In the genomic region with DNA sequence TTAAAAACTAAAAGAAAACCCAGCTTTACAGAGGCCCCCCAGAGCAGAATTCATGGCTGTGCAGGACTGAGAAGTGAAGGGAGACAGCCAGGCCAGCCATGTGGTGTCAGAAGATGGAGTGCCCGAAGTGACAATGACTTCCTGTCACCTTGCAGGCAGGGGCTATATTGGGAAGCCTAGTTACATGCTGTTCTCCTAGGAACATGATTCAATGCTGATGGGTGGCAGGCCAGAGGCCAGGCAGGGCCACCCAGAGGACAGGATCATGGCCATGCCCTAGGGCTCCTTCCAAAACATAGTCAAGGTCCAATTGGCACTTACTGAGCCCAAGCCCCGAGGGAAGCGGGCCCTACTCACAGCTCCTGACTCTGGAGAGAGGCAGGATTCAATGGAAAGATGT, we compare ENCODE assay signal across 14 mouse cellular contexts.
DNase-seq lines count a peak whose midpoint lies in the region; ATAC-seq lines count a peak whose summit lies in the region.
"Had no signal": no experiment of that assay in that cellular context is flagged by ENCODE, and none has a peak within 500 bp of the region (broad histone marks: within the 10 kb centered on the region; RNA-seq: fewer than 3 reads in every experiment).

No protein-coding gene starts in this region.

- H3K27ac ChIP-seq in kidney, embryonic 16.5 days (ENCODE audit: low read length), result no peak overlapping the region
- no peak overlapping the region for H3K27ac ChIP-seq in midbrain, embryonic 16.5 days (ENCODE audit: low read length)
- H3K27ac ChIP-seq: embryonic facial prominence, embryonic 12.5 days; limb, embryonic 13.5 days; neural tube, embryonic 12.5 days had no signal

- intact Hi-C loops in heart, postnatal 14 days (cut with DNase I), result no loop called here

- DNase-seq in kidney, adult 18-20 months, result peak; percentile 65
- peak; percentile 75 for DNase-seq in adrenal gland, postnatal 10 days
- peak; percentile 86 for DNase-seq in gastrocnemius, postnatal 25 days
- DNase-seq in heart, postnatal 14 days, result peak; percentile 62
- DNase-seq: thymus, adult 2 months had no signal

- H3K36me3 ChIP-seq in kidney, embryonic 16.5 days (ENCODE audit: insufficient read depth, low read length), result no peaks in the 10 kb centered on the region
- no peaks in the 10 kb centered on the region for H3K36me3 ChIP-seq in midbrain, embryonic 16.5 days (ENCODE audit: control insufficient read depth, insufficient read depth, low read length)
- H3K36me3 ChIP-seq: embryonic facial prominence, embryonic 12.5 days; limb, embryonic 13.5 days; neural tube, embryonic 12.5 days had no signal

- H3K9ac ChIP-seq in kidney, embryonic 16.5 days (replicated peaks; ENCODE audit: low read length), result no peak overlapping the region
- no peak overlapping the region for H3K9ac ChIP-seq in midbrain, embryonic 16.5 days (ENCODE audit: low read depth, low read length)
- H3K9ac ChIP-seq: embryonic facial prominence, embryonic 12.5 days; limb, embryonic 13.5 days; neural tube, embryonic 12.5 days had no signal

- peaks cover 36% of the 10 kb centered on the region for H3K27me3 ChIP-seq in kidney, embryonic 16.5 days (ENCODE audit: insufficient read depth, low read length)
- H3K27me3 ChIP-seq in midbrain, embryonic 16.5 days (ENCODE audit: control insufficient read depth, insufficient read depth, low read depth, low read length), result no peaks in the 10 kb centered on the region; the same call in 1 of the 2 replicates
- H3K27me3 ChIP-seq: CH12.LX; neural tube, embryonic 12.5 days had no signal

- H3K9me3 ChIP-seq in kidney, embryonic 16.5 days (ENCODE audit: low read length), result no peaks in the 10 kb centered on the region
- no peaks in the 10 kb centered on the region for H3K9me3 ChIP-seq in midbrain, embryonic 16.5 days (replicated peaks; ENCODE audit: control insufficient read depth, low read length, poor library complexity, severe bottlenecking)
- H3K9me3 ChIP-seq: embryonic facial prominence, embryonic 12.5 days; limb, embryonic 13.5 days; neural tube, embryonic 12.5 days had no signal

- H3K4me1 ChIP-seq in kidney, embryonic 16.5 days (ENCODE audit: insufficient read depth, low read length), result peaks cover 37% of the 10 kb centered on the region
- peaks cover 23% of the 10 kb centered on the region for H3K4me1 ChIP-seq in midbrain, embryonic 16.5 days (ENCODE audit: control insufficient read depth, insufficient read depth, low read length)

- ATAC-seq in kidney, embryonic 16.5 days (ENCODE audit: low FRiP score, low TSS enrichment), result no peak
- no peak for ATAC-seq in erythroblast, adult 5-6 weeks (replicated peaks; ENCODE audit: low FRiP score, poor library complexity, severe bottlenecking)
- no peak for ATAC-seq in megakaryocyte-erythroid progenitor cell, adult 5-6 weeks (replicated peaks; ENCODE audit: low FRiP score, low TSS enrichment, poor library complexity, severe bottlenecking)
- no peak for ATAC-seq in midbrain, embryonic 16.5 days
- ATAC-seq: intestine, postnatal 0 days had no signal

- H3K4me2 ChIP-seq in kidney, embryonic 16.5 days (replicated peaks; ENCODE audit: low read depth, low read length), result no peak overlapping the region
- H3K4me2 ChIP-seq in midbrain, embryonic 16.5 days (ENCODE audit: low read length), result no peak overlapping the region
- H3K4me2 ChIP-seq: embryonic facial prominence, embryonic 12.5 days; neural tube, embryonic 12.5 days had no signal

- no peak overlapping the region for H3K4me3 ChIP-seq in kidney, embryonic 16.5 days (ENCODE audit: low read length)
- no peak overlapping the region for H3K4me3 ChIP-seq in midbrain, embryonic 16.5 days (ENCODE audit: low read depth, low read length)
- H3K4me3 ChIP-seq: embryonic facial prominence, embryonic 12.5 days; limb, embryonic 13.5 days; neural tube, embryonic 12.5 days had no signal

- 38% methylated on average over 3 of the region's 3 CpGs for WGBS in kidney, embryonic 16.5 days
- 70% methylated on average over 3 of the region's 3 CpGs for WGBS in midbrain, embryonic 16.5 days
